Mouse (Mus musculus) lung, postnatal 0 days (tissue): ENCODE measurements around the gene Ogdh.

Source experiments
- CTCF ChIP-seq: IDR thresholded peaks from 2 replicates; pipeline ENCODE4 v1.5.1; 2016; ENCODE audit warnings: antibody characterized with exemption, mild to moderate bottlenecking
- EP300 ChIP-seq: IDR thresholded peaks from 2 replicates; pipeline ENCODE4 v1.6.1; 2016; ENCODE audit warnings: antibody characterized with exemption, mild to moderate bottlenecking, control low read depth

DNA sequence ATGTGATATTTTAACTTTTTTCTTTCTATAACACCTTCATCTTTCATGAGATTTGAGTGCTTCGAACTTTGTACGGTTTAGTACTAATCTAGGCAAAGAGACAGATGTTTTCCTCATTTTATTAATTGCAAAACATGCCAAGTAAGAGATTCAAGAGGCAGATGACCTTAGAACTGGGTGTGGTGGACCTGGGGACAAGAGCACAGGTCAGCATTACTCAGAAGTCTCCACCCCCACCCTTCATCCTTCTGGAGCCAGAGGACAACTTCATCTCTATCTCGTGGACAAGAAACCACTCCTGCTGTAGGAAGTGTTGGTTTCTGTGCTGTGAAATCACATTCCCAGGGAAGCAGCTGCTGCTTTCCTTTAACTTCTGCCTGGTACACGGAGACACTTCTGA, 16.7 kb downstream of the Ogdh start:
- TF ChIP-seq CTCF (no peak), EP300 (no peak)
